Mouse (Mus musculus) midbrain, embryonic 14.5 days (tissue): ENCODE results near the gene Itih3. TPM values are rescaled to one million over a fixed set of nuclear protein-coding genes. Genes with fewer than 3 reads are reported as not detected.

Experiments
- ATAC-seq: fragments of 200-750 bp; cut with Nextera tagmentation; 2 replicates; pipeline ENCODE4 v1.8.0; 2017; ENCODE audit warnings: moderate number of reproducible peaks, moderate library complexity; ENCODE audit not compliant: low FRiP score, low TSS enrichment
- DNase-seq: peaks from one replicate; pipeline ENCODE4 v3.0.0-alpha.2; 2015
- H3K27ac ChIP-seq: fragments of 300-500 bp; sonication (generic); replicated peaks from 2 replicates; pipeline ENCODE4 v1.5.1; 2014; ENCODE audit warnings: mild to moderate bottlenecking, low read depth, low read length, moderate library complexity
- H3K27me3 ChIP-seq: fragments of 300-500 bp; sonication (generic); 2 replicates; pipeline ENCODE4 v1.6.1; 2014; ENCODE audit warnings: low read length, control low read depth, mixed read lengths; ENCODE audit not compliant: control insufficient read depth, insufficient read depth
- H3K36me3 ChIP-seq: fragments of 300-500 bp; sonication (generic); 2 replicates; pipeline ENCODE4 v1.6.1; 2014; ENCODE audit warnings: low read length, control low read depth; ENCODE audit not compliant: control insufficient read depth, insufficient read depth
- H3K4me1 ChIP-seq: fragments of 300-500 bp; sonication (generic); 2 replicates; pipeline ENCODE4 v1.6.1; 2014; ENCODE audit warnings: mild to moderate bottlenecking, antibody characterized with exemption, low read length, control low read depth; ENCODE audit not compliant: control insufficient read depth, insufficient read depth
- H3K4me2 ChIP-seq: fragments of 300-500 bp; sonication (generic); 2 replicates; pipeline ENCODE4 v1.6.1; 2014; ENCODE audit warnings: mild to moderate bottlenecking, low read length, moderate library complexity
- H3K4me3 ChIP-seq: fragments of 300-500 bp; sonication (generic); replicated peaks from 2 replicates; pipeline ENCODE4 v1.5.1; 2014; ENCODE audit warnings: low read depth, low read length
- H3K9ac ChIP-seq: fragments of 300-500 bp; sonication (generic); replicated peaks from 2 replicates; pipeline ENCODE4 v1.6.1; 2014; ENCODE audit warnings: mild to moderate bottlenecking, low read length, moderate library complexity
- H3K9me3 ChIP-seq: fragments of 300-500 bp; sonication (generic); 2 replicates; pipeline ENCODE4 v1.6.1; 2016; ENCODE audit warnings: low read length, control low read depth, mixed read lengths; ENCODE audit not compliant: control insufficient read depth
- WGBS: fragments of 180-500 bp; shearing (Covaris S2); extraction: QIAGEN DNeasy Blood & Tissue Kit; methylation state at CpG from one replicate; pipeline ENCODE4 v1.1.7; 2014; 5-methylcytosine and 5-hydroxymethylcytosine counted together
- polyA plus RNA-seq: library from polyadenylated mRNA; unstranded; fragments of >200 nt; fragmentation: Nextera tagmentation; extraction: Ambion mirVana; gene quantifications from 2 replicates; pipeline ENCODE4 v1.2.1, GENCODE M21; 2014

The Itih3 gene
- polyA plus RNA-seq, 1 experiment from 2014 or later: 0.84 TPM

GRCm38 (mm10) chr14:30875955-30876354, 47.6 kb downstream of the Itih3 start:
- no peak overlapping the region for H3K4me2 ChIP-seq
- peaks cover 34% of the 10 kb centered on the region for H3K36me3 ChIP-seq
- 80% methylated on average over 9 of the region's 9 CpGs for WGBS
- ATAC-seq (no peak), DNase-seq (no peak)
- H3K27me3 ChIP-seq: no peaks in the 10 kb centered on the region
- no peaks in the 10 kb centered on the region for H3K9me3 ChIP-seq
- H3K27ac ChIP-seq: no peak overlapping the region
- H3K4me3 ChIP-seq: no peak overlapping the region
- no peak overlapping the region for H3K9ac ChIP-seq
- H3K4me1 ChIP-seq: no peaks in the 10 kb centered on the region

- H3K27ac ChIP-seq: no peak overlapping the region
- ATAC-seq: no peak
- no peak overlapping the region for H3K9ac ChIP-seq
- WGBS: 93% methylated on average over 12 of the region's 12 CpGs
- DNase-seq: no peak
- H3K9me3 ChIP-seq: no peaks in the 10 kb centered on the region
- H3K27me3 ChIP-seq: no peaks in the 10 kb centered on the region
- H3K4me3 ChIP-seq: no peak overlapping the region
- H3K4me2 ChIP-seq: no peak overlapping the region
- peaks cover 38% of the 10 kb centered on the region for H3K36me3 ChIP-seq
- no peaks in the 10 kb centered on the region for H3K4me1 ChIP-seq
These were observed 48.3 kb downstream of the Itih3 start for GRCm38 (mm10) chr14:30875130-30875865.

GRCm38 (mm10) chr14:30874095-30874700, 49.4 kb downstream of the Itih3 start:
- H3K4me3 ChIP-seq: no peak overlapping the region
- ATAC-seq: no peak
- H3K4me1 ChIP-seq: no peaks in the 10 kb centered on the region
- H3K27me3 ChIP-seq: no peaks in the 10 kb centered on the region
- WGBS: 80% methylated on average over 18 of the region's 18 CpGs
- no peaks in the 10 kb centered on the region for H3K9me3 ChIP-seq
- H3K4me2 ChIP-seq: no peak overlapping the region
- H3K36me3 ChIP-seq: peaks cover 44% of the 10 kb centered on the region
- no peak overlapping the region for H3K9ac ChIP-seq
- no peak overlapping the region for H3K27ac ChIP-seq
- peak; percentile 13 for DNase-seq

- H3K4me1 ChIP-seq: no peaks in the 10 kb centered on the region
- H3K36me3 ChIP-seq: peaks cover 45% of the 10 kb centered on the region
- DNase-seq: no peak
- H3K4me3 ChIP-seq: no peak overlapping the region
- H3K27ac ChIP-seq: no peak overlapping the region
- no peak overlapping the region for H3K9ac ChIP-seq
- H3K27me3 ChIP-seq: no peaks in the 10 kb centered on the region
- 89% methylated on average over 25 of the region's 25 CpGs for WGBS
- no peak for ATAC-seq
- H3K4me2 ChIP-seq: no peak overlapping the region
- no peaks in the 10 kb centered on the region for H3K9me3 ChIP-seq
These were observed 53.1 kb downstream of the Itih3 start for GRCm38 (mm10) chr14:30870206-30871147.

- ATAC-seq (no peak), DNase-seq (no peak)
- H3K27ac ChIP-seq: no peak overlapping the region
- no peak overlapping the region for H3K4me3 ChIP-seq
- no peaks in the 10 kb centered on the region for H3K4me1 ChIP-seq
- 89% methylated on average over 8 of the region's 8 CpGs for WGBS
- H3K9ac ChIP-seq: no peak overlapping the region
- no peaks in the 10 kb centered on the region for H3K9me3 ChIP-seq
- H3K36me3 ChIP-seq: peaks cover 44% of the 10 kb centered on the region
- H3K4me2 ChIP-seq: no peak overlapping the region
- H3K27me3 ChIP-seq: no peaks in the 10 kb centered on the region
These were observed 54.2 kb downstream of the Itih3 start for GRCm38 (mm10) chr14:30869391-30869801.

GRCm38 (mm10) chr14:30868826-30869225, 54.7 kb downstream of the Itih3 start:
- Histone ChIP-seq H3K4me3 (no peak overlapping the region), H3K4me2 (no peak overlapping the region), H3K9ac (no peak overlapping the region), H3K27me3 (no peaks in the 10 kb centered on the region), H3K36me3 (peaks cover 38% of the 10 kb centered on the region), H3K9me3 (no peaks in the 10 kb centered on the region), H3K4me1 (no peaks in the 10 kb centered on the region), H3K27ac (no peak overlapping the region)
- DNase-seq (no peak), ATAC-seq (no peak)
- 90% methylated on average over 10 of the region's 10 CpGs for WGBS

GRCm38 (mm10) chr14:30867042-30867441, 56.5 kb downstream of the Itih3 start:
- Histone ChIP-seq H3K4me3 (no peak overlapping the region), H3K27ac (no peak overlapping the region), H3K9ac (no peak overlapping the region), H3K4me2 (no peak overlapping the region), H3K4me1 (no peaks in the 10 kb centered on the region), H3K9me3 (no peaks in the 10 kb centered on the region), H3K27me3 (no peaks in the 10 kb centered on the region), H3K36me3 (peaks cover 31% of the 10 kb centered on the region)
- peak; percentile 85 for DNase-seq
- ATAC-seq: no peak
- WGBS: 36% methylated on average over 5 of the region's 5 CpGs

- no peak overlapping the region for H3K27ac ChIP-seq
- no peak overlapping the region for H3K4me2 ChIP-seq
- no peaks in the 10 kb centered on the region for H3K4me1 ChIP-seq
- DNase-seq (peak; percentile 47), ATAC-seq (no peak)
- no peaks in the 10 kb centered on the region for H3K9me3 ChIP-seq
- 65% methylated on average over 3 of the region's 3 CpGs for WGBS
- H3K4me3 ChIP-seq: no peak overlapping the region
- peaks cover 27% of the 10 kb centered on the region for H3K36me3 ChIP-seq
- H3K9ac ChIP-seq: no peak overlapping the region
- H3K27me3 ChIP-seq: no peaks in the 10 kb centered on the region
These were observed 58.2 kb downstream of the Itih3 start for GRCm38 (mm10) chr14:30865311-30865710.
